Mouse (Mus musculus) embryonic stem cell, embryonic (primary cell): Measurements from ENCODE around the gene Lce3e.

ENCODE experiments used
- CTCF ChIA-PET, 4 experiments: fragments of 300-600 bp in 2 of 4; fragments of 350-600 bp in 2 of 4; sonication (Branson Sonifier 250); formaldehyde crosslinking; loops; one replicate each; lab custom pipeline; 2022; ENCODE audit warnings: inconsistent platforms in 2 of 4; lab: Charles Lee
- POLR2A ChIA-PET, 4 experiments: fragments of 300-600 bp in 2 of 4; fragments of 350-600 bp in 2 of 4; sonication (Branson Sonifier 250); formaldehyde crosslinking; loops; one replicate each; lab custom pipeline; 2022; ENCODE audit warnings: antibody characterized with exemption in 4 of 4, inconsistent platforms in 1 of 4; lab: Charles Lee

Gene Lce3e

GRCm38 (mm10) chr3:92966761-92967160 is at the start of gene Lce3e:
Gene Lce3e (plus strand): TSS chr3:92967061.
- CTCF ChIA-PET, result no interaction called here

GRCm38 (mm10) chr3:92920364-92920763 is 46.5 kb upstream of the Lce3e start:
- POLR2A ChIA-PET, result no interaction called here
- CTCF ChIA-PET, result interaction anchor here in 2 of 4 experiments (0.9 to 1.3 kb wide), 2 partner anchors 107 to 111 kb away, joined by 3 to 5 read pairs; no protein-coding TSS in a partner anchor

More at GRCm38 (mm10) chr3:92966761-92967160, at the start of gene Lce3e:
- POLR2A ChIA-PET, result no interaction called here

DNA sequence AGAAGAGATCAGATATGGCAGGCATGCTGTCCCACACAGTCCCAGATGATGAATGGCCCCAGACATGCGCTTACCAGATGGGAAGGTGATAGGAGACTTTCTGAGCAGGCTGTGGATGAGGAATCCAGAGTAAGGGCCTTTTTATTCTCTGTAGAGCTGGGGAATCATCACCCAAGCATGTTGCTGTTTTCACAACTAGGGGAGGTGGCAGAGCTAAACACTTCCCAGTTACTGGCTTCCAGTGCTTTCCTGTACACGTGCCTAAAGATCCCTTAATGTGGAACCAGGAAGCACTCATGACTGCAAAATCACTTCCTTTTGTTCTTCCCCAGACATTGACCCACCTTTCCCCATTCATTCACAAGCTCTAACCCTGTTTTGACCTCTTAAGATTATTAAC is 40.7 kb upstream of the Lce3e start, which contains the start of gene Lce3a:
Gene Lce3a (minus strand): TSS at position 101 of the 400 bp plus-strand sequence.
- CTCF ChIA-PET, result interaction anchor here in 2 of 4 experiments (0.7 to 1.1 kb wide), 2 partner anchors 22 to 778 kb away, joined by 3 to 11 read pairs; no protein-coding TSS in a partner anchor
- POLR2A ChIA-PET, result no interaction called here

DNA sequence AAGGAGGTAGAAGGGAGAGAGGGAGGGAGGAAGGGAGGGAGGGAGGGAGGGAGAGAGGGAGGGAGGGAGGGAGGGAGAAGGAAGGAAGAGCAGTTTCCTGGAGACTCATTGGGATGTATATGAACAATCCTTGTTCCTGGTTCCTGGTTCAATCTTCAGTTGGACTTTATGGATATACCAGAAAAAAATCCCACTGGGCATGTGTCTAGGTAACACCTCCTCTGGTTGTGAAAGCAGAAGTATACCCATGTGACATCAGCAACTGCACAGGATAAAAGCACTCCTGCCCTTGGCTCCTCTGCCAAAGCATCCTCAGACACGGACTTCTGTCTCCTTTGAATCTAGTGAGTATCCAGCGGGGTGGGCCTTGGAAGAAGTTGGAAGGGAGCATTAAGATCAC is 34.2 kb upstream of the Lce3e start, which contains the start of gene Lce3b:
Gene Lce3b (plus strand): TSS at position 301 of the 400 bp plus-strand sequence.
- ChIA-PET POLR2A (no interaction called here), CTCF (no interaction called here)

- CTCF ChIA-PET, result interaction anchor here in 1 of 4 experiments (1.2 to 1.3 kb wide), 2 partner anchors 40 to 87 kb away, joined by 3 to 4 read pairs; no protein-coding TSS in a partner anchor
- POLR2A ChIA-PET, result interaction anchor here in 1 of 4 experiments (0.6 kb wide), 1 partner anchor 19 kb away, joined by 3 read pairs; no protein-coding TSS in a partner anchor
Observed at GRCm38 (mm10) chr3:92944186-92944585, 22.7 kb upstream of the Lce3e start, which contains the start of gene Lce3c. Gene Lce3c (plus strand): TSS chr3:92944486.

- ChIA-PET POLR2A (no interaction called here), CTCF (no interaction called here)
Observed at GRCm38 (mm10) chr3:92957090-92957489, 9.8 kb upstream of the Lce3e start, which contains the start of gene Lce3d. Gene Lce3d (plus strand): TSS chr3:92957390.

DNA sequence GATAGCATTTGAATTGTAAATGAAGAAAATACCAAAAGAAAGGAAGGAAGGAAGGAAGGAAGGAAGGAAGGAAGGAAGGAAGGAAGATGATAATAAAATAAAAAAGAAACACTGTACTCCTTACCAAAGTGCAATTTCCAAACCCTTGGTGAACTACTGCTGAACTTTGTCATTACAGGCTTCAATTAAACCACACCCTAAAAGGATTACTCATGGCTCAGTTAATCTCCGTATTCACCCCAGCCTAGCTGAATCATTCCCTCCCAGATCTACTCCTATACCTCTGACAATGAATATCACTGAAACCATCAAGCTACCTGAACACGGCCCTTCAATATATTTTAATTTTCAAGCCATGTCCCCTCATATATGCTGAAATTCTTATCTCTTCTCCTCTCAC is 11.6 kb downstream of the Lce3e start:
- ChIA-PET POLR2A (no interaction called here), CTCF (no interaction called here)

DNA sequence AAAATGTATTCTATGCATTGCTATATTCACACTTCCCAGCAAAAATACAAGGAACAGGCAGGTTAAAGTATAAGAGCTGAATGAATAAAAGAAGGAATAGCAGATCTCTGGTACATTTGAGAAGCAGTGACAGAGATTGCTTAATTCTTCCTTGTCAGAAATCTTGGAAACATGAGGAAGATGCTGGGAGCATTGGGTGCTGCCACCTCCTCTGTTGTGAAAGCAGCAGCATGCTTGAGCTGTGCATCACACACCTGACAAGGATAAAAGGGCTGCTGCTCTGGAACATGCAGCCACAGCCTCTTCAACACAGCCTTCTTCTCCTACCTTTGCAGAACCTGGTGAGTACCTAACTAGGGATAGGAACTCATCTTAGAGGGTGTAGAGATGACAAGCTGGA is 25.1 kb downstream of the Lce3e start, which contains the start of gene Lce3f:
Gene Lce3f (plus strand): TSS at position 301 of the 400 bp plus-strand sequence.
- ChIA-PET CTCF (interaction anchor here in 1 of 4 experiments (0.5 kb wide), 1 partner anchor 363 kb away, joined by 6 read pairs; no protein-coding TSS in a partner anchor), POLR2A (interaction anchor here in 1 of 4 experiments (0.7 kb wide), 1 partner anchor 148 kb away, joined by 3 read pairs; no protein-coding TSS in a partner anchor)

- CTCF ChIA-PET, result interaction anchor here in 2 of 4 experiments (0.8 to 0.9 kb wide), 2 partner anchors 32 to 44 kb away, joined by 3 to 4 read pairs; no protein-coding TSS in a partner anchor
- POLR2A ChIA-PET, result no interaction called here
Observed at GRCm38 (mm10) chr3:92998691-92999090, 31.8 kb downstream of the Lce3e start.

DNA sequence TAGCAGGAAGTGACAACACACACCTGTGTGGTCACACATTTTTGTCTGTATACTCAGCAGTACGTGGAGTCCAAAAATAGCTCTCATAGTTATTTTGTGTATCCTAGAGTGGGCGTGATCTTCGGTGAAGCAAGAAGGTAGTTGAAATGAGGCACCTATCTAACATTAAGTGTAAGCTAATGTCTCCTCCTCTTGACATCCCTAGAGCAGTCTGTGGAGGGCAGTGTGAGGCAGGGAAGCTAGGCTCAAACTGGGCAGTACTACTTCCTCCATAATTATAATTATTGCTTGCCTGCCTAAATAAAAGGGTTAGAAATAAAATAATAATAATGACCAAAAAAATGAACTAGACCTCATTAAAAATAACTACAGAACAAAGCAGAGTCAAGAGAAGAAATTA is 33.8 kb downstream of the Lce3e start:
- POLR2A ChIA-PET, result no interaction called here
- CTCF ChIA-PET, result interaction anchor here in 1 of 4 experiments (1.2 kb wide), 1 partner anchor 31 kb away, joined by 4 read pairs; no protein-coding TSS in a partner anchor

- CTCF ChIA-PET, result no interaction called here
Observed at GRCm38 (mm10) chr3:93002843-93003242, 36.0 kb downstream of the Lce3e start.

GRCm38 (mm10) chr3:93014378-93014801 is 47.5 kb downstream of the Lce3e start:
- ChIA-PET CTCF (interaction anchor here in 2 of 4 experiments (1.3 to 3.7 kb wide), 4 partner anchors 17 to 107 kb away, joined by 3 to 20 read pairs (median 6); no protein-coding TSS in a partner anchor), POLR2A (interaction anchor here in 1 of 4 experiments (0.9 to 1.4 kb wide), 2 partner anchors 12 to 16 kb away, joined by 3 to 4 read pairs; no protein-coding TSS in a partner anchor)

More at GRCm38 (mm10) chr3:93002843-93003242, 36.0 kb downstream of the Lce3e start:
- POLR2A ChIA-PET, result interaction anchor here in 1 of 4 experiments (1.6 kb wide), 1 partner anchor 15 kb away, joined by 5 read pairs; no protein-coding TSS in a partner anchor

GRCm38 (mm10) chr3:93014871-93015270 is 48.0 kb downstream of the Lce3e start:
- ChIA-PET CTCF (interaction anchor here (0.6 to 3.7 kb wide), 6 partner anchors 16 to 107 kb away, joined by 3 to 20 read pairs (median 5); no protein-coding TSS in a partner anchor), POLR2A (interaction anchor here in 2 of 4 experiments (0.6 to 1.4 kb wide), 3 partner anchors 11 to 1712 kb away, joined by 3 to 5 read pairs (median 4); no protein-coding TSS in a partner anchor)

- ChIA-PET CTCF (interaction anchor here (0.6 to 3.7 kb wide), 8 partner anchors 11 to 108 kb away, joined by 3 to 20 read pairs (median 4); no protein-coding TSS in a partner anchor), POLR2A (interaction anchor here in 2 of 4 experiments (0.6 to 1.4 kb wide), 3 partner anchors 11 to 1713 kb away, joined by 4 to 9 read pairs (median 5); no protein-coding TSS in a partner anchor)
Observed at GRCm38 (mm10) chr3:93015460-93016104, 48.7 kb downstream of the Lce3e start, which contains the start of gene Crct1. Gene Crct1 (minus strand): TSS chr3:93015687.
